Mouse (Mus musculus) lung, adult 2 months (tissue): Measurements from ENCODE around the gene Hcrt.

Experiments
- CTCF ChIP-seq: fragments of 200-500 bp; IDR thresholded peaks from 2 replicates; pipeline ENCODE4 v1.5.1; 2011; ENCODE audit warnings: mild to moderate bottlenecking, low read length, control low read depth; ENCODE audit not compliant: insufficient read depth
- POLR2A ChIP-seq: fragments of 200-500 bp; IDR thresholded peaks from 2 replicates; pipeline ENCODE4 v1.6.1; 2011; ENCODE audit warnings: low read depth, mild to moderate bottlenecking, control low read depth, low read length, borderline replicate concordance; ENCODE audit errors: extremely low read depth

DNA sequence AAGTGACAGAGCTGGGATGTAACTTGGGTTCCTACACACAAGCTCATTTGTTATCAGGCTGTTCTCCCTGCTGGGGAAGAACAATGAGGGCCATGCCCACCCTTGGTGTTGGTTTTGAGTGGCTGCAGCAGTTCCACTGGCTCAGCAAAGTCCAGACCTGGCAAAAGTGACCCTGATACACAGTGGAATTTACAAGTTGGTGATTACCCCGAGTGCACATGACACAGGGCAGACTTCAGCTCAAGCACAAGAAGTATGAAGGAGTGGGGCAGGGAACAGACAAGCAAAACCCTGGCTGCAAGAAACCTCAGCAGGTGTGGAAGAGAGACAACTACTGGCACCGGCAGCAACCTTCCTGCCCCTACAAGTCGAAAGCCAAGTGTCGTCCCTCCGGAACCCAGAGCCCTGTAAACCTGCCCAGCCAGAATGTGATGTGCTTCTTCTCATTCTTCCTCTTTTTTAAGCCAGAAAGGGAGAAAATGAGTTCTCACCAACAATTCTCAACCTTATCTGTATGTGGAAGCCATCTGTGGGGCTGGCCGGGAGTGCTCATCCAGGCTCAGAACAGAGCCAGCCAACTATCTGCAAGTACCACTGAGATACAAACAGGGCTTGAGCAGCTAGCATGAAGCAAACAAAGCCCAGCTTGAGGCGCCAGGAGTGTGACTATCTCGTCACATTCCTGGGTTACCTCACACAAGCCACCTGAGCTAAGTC, 40.8 kb downstream of the Hcrt start:
- TF ChIP-seq POLR2A, result no peak
- no peak for TF ChIP-seq CTCF
